Mouse (Mus musculus) fat pad, adult 2 months (tissue): Measurements from ENCODE around the gene Capns1.

ENCODE experiments used
- DNase-seq: peaks from one replicate; pipeline ENCODE4 v3.0.0-alpha.2; 2011; ENCODE audit warnings: low read depth, low spot score; ENCODE audit errors: extremely low read depth

Gene Capns1

DNA sequence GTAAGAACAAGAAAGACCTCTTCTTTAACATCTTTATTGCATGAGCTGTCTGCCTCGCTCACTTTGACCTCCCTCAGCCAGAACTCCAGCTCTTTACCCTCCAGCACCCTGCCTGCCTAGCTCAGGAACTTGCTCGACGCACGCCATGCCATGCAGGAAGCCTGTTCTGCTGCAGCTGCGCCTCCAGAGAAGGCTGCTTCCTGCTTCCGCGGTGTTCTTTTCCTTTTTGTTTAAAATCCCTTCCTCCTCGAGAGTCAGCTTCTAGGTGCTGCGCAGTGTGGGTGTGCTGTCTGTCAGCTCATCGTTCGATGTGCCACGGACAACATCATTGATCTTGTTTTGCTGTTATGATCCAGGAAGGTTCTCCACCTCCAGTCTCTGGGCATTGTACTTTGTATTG is 22.1 kb downstream of the Capns1 start:
- no peak for DNase-seq

DNA sequence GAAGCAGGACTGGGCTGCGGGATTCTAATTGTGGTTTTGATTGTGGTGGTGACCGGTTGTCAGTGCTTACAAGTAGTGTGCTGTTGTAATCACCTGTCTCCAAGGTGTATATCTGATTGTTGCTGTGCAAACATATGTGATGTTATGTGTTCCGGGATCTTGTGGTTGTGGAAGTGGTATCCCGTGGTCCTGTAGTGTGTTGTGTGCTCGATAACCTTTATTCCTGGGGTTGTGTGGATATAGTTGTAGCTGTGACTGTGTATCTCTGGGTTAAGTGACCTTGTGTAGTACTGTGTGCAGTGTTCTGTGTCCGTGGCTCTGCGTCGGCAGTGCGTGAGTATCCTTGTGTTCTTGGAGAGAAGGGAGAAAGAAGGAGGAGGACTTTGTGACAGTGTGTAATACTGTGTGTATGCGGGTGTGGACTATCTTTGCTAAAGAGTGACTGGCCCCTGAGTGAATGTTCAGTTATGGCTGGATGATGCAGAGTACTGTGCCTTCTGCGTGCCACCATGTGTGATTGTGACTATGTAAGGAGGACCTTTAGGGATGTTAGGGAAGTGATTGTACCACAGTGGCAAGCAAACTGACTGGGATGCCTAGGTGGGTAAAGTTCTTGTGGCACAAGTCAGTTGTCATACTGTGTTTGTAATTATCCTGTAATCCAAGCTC is 28.2 kb downstream of the Capns1 start:
- DNase-seq = no peak

DNA sequence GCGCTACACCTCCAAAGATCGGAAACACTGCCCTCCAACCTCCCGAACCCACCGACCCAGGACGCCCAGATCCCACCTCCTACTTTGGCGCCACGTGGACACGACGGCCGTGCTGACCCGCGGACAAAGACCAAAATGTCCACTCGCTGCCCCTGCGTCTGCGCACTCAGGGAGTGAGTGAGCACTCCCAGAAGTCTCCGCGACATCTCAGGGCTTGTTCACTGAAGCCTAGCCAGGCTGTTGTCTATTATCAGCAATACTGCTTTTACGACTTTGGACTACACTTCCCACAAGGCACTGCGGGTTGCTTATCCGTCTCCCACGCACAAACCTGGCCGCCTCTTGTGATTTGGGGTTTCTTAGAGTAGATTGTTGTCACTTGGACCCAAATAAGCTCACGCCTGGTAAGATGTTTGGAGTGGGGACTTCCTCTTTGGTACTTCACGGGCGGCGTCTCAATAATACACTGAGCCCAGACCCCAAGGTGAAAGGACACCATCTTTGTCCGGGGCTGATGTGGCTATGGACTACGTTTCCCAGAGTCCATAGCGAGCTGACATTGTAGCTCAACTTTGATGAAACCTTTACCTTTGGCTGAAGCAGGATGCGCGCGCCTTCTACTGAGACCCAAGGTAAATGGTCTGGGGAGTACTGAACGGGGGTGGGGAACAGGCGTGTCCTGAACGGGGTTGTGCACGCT is 28.9 kb downstream of the Capns1 start, which contains the start of gene Zfp146:
Gene Zfp146, minus strand, starts transcription at position 168 of the 700 bp plus-strand sequence.
- peak; percentile 81 for DNase-seq

DNA sequence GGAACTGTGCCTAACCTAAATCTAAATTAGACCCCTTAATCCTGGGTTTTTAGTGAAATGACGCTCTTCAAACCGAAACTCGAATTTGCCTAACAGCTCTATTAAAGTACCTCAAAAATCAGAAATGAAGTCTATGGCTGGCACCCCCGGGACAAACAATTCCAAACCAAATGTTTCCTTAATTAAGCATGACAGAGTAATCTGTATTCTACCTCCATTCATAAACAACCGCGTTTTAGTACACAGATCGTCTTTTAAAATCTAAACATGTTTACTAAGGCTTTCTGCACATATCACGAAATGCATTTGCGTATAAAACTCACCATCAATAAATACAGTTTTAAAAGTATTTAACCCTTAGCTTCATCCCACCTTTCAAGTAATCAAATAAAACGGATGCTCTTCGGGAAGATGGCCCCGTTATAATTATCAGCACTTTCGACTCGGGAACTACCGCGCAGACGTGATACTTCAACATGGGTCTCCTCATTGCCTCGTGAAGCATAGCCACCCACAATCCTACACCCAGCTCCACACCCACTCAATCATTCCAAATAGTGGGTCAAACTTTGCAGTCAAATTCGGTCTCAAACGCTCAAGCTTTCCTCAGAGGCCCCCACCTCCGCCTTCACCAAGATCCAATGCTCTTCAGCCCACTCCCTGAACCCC is 29.6 kb downstream of the Capns1 start:
- no peak for DNase-seq

DNA sequence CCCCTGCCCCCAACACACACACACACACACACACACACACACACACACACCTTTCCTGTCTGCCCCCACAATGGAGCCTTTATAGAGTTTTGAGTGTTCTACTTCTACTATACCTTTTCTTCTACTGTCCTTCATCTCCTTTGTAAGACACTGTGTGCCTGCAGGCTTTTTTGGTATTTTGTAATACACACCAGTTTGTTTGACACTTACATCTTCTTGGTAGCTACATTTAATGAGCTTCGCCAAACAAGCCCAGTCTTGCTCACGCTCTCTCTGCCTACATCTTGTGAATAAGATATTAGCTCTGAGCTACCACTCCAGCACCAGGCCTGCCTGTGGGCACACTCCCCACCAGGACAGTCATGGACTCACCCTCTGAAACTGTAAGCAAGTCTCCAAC is 33.9 kb downstream of the Capns1 start:
- DNase-seq = peak; percentile 90

DNA sequence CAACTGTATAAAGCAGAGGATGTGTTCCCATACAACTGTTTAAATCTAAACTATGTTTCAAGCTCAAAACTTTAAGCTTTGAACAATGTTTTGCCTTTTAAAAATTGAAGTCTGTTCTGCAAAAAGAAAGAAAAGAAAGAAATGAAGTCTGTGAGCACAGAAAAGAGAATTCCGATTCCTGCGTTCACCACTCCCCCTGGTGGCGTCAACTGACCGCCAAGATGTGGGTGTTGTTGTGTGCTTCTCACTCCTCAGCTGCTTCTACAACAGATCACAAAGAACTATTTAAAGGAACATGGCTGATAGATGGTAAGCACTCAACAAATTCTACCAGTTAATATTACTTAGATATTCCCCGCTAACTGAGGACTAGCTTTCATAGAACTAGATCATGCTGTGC is 35.5 kb downstream of the Capns1 start:
- no peak for DNase-seq

DNA sequence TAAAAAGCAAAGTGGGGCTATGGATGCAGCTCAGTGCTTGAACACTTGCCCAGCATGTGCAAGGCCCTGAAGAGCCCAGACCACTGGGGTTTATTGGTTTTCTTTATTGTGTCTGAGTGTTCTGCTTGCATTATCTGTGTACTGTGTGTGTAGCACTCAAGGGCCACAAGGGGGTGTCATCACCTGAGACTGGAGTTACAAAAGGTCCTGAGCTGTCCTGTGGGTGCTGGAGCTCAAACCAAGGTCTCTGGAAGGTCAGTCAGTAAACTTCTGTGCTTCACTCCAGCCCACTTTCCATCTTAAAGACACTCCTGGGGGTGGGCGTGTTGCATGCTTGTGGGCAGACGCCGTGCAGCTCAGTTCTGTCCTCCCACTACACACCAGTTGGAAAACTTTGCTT is 43.1 kb downstream of the Capns1 start:
- no peak for DNase-seq

DNA sequence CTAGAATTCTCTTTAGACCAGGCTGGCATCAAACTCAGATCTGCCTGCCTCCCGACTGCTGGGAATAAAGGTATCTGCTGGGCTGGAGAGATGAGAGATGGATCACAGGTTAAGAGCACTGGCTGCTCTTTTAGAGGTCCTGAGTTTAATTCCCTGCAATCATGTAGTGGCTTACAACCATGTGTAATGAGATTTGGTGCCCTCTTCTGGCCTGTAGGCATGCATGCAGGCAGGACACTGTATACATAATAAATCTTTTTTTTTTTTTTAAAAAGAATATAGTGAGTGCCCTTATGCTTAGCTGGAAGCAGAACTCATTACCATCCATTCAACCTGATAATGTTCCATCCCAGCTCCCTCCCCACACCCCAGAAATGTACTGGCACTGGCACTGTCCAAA is 44.6 kb downstream of the Capns1 start:
- DNase-seq = no peak

DNA sequence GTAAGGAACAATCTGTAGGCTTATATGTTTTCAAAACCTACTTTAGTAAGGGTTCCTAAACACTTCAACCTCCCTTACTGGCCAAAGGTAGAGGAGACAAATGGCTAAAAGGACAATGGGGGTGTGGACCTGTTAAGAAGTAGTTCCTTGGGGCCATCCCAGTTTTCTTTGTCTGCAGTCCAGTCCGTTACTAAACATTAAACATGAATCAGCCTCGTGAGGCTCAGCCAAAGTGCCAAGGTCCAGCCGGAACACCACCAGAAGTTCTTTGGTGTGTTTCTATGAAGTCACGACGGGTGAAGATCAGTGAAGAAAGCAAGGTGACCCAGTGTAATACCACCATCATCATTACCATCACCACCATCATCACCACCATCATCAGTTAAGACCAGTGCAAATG is 51.6 kb downstream of the Capns1 start:
- no peak for DNase-seq

DNA sequence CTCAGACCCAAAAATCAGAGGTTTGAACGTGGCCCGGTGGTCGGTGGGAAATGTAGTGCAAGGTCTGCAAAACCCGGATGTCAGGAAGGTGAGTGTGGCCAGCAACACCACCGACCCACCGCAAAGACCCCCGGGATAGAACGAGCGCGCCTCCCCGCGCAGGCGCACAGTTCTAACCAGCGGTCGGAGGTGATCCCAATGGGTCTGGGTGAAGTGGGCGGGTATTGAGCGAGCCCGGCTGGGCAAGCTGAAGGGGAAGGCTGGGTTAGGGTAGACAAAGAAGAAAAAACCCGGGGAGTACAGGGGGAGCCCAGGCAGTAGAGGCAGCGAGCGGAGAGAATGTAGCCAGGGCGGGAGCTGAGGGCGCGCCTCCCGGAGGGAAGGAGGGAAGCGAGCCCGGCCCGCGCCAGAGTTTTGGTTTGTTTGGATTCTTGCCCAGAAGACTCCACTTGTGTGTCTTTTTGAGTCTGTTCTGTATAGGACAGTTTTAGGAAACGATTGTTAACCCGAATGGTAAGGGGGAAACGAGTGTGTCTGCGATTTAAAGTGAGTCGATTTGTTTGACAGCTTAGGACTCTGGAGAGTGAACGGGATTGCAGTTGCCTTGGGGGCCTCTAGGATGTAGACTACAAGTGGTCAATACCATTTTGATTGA is 54.9 kb downstream of the Capns1 start:
- no peak for DNase-seq

DNA sequence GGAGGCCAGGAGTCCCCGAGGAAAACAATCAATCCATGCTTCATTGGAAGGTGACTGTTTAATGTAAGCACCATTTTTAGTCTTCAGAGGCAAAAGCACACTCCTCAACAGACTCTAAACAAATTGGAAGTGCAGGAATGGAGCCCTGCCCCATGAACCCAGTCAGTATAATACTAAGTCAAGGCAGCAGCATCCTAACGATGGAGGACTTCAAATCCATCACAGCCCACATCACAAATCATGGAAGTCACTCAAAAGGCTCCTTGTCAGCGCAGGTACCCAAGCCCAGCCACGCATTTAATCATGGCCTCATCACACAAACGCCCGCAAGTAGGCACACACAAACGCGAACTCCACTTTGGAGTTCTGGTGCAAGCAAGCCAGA is 55.4 kb downstream of the Capns1 start:
- no peak for DNase-seq
